Mouse (Mus musculus): ENCODE data around the gene Fat4. TPM values are rescaled to one million over a fixed set of nuclear protein-coding genes. Genes with fewer than 3 reads are reported as not detected.

Gene Fat4
- 1 to 10 TPM; 2.0 to 3.6 TPM for total RNA-seq (2021)
- long read RNA-seq, experiment 1 = 0 reads
- long read RNA-seq, experiment 2 = 0 reads

DNA sequence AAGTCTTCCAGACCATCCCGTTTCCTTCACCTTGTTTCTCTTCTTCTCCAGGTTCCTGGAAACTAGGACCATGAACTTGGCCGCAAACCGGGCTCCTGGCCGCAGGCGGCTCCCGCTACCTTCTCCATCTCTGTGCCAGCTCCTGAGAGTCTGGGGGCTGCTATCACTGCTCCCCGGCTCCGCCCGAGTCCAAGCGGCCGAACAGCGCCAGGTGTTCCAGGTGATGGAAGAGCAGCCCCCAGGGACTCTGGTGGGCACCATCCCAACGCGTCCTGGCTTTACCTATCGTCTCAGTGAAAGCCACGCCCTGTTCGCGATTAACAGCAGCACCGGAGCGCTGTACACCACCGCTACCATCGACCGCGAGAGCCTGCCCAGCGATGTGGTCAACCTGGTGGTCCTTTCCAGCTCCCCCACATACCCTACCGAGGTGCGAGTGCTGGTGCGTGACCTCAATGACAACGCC is at the start of gene Fat4:
Fat4 (plus strand) TSS at position 51 of the 466 bp plus-strand sequence.
- intact Hi-C loops (cut with DNase I) = loop anchor here (5.0 to 10.0 kb wide), 3 partner anchors 70 to 818 kb away; no protein-coding TSS in a partner anchor
- Histone ChIP-seq H3K27ac (peak within 1 kb of the TSS; percentile 84), H3K4me3 (peak within 1 kb of the TSS; percentile 96)
- TF ChIP-seq CTCF (IDR thresholded peaks at IDR 0.05) = no peak
- DNase-seq = peak; percentile 36

DNA sequence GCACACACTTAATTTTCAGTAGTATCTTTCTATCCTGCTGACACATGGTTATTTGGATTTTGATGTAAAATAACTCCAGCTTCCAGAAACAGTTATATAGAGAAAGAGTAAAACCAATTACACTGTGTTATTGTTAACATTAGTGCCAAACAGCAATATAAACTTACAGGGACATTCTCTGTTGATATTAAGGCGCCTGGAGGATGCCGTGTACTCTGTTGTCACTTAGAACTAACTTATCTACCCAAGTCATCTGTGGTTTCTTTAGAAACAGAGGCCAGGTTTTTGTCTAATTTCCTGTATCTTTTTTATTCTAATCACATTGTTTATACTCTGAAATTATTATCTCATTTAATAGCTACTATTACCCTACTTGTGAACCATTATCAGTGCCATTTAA is 47.3 kb upstream of the Fat4 start:
- intact Hi-C loops (cut with DNase I) = no loop called here
- Histone ChIP-seq H3K4me3 (no peak overlapping the region), H3K27ac (no peak overlapping the region)
- no peak for TF ChIP-seq CTCF (IDR thresholded peaks at IDR 0.05)
- DNase-seq = no peak

DNA sequence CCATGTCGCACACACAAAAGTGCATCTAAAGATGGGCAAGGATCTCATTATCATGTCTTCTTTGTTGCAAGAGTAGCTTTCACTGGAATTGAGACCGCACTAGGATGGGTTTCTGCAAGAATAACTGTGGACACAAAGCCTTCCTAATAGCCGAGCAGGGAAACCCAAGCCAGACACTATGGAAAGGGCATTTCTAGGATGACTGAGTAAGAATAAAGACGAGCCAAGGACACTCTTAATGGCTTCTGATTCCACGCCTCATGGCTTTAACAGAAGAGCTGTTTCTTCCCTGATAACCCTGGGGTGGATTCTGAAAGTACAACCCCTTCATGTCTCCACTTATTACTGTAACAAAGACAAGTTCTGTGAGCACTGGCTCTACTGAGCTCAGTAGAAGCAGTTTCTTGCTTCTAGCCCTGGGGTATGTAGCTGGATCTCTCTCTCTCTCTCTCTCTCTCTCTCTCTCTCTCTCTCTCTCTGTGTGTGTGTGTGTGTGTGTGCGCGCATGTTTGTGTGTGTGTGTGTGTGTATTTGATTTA is 43.7 kb upstream of the Fat4 start:
- intact Hi-C loops (cut with DNase I) = no loop called here
- H3K27ac ChIP-seq = no peak overlapping the region
- DNase-seq = no peak
- TF ChIP-seq CTCF (IDR thresholded peaks at IDR 0.05) = no peak
- no peak overlapping the region for H3K4me3 ChIP-seq

DNA sequence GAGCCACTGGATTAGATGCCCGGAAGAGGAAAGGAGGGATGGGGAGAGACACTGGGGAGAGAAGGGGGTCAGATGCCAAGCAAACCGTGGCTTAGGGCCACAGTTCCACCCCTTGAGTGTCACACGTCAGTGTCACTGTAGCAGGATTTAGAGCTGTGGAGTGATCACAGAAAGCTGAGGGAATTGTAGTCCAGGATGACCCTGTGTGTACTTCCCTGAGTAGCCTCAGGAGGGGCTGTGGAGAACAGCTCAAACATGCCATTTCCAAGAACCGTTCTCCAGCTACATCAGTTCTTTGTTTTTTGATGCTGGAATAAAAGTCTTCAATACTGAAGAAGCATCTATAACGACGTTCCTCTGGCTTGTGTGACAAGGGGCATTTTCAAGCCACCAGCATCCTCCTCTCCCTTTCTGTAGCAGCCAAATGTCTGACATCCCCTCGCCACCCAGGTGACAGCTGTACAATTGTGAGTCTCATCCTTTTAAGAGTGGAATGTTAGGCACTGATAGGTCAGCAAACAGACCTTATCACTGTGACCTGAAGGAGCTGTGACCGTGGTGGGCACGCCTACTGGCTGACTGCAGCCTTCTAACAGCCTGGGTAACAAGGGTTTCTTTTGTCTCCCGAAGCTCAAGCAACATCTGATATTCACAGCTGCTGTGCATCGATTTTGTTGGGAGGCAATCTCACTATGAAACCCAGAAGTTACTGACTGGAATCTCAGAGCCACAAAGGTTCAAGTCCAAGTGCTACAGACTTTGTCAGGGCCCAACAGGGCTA is 39.9 kb upstream of the Fat4 start:
- intact Hi-C loops (cut with DNase I) = no loop called here
- no peak for DNase-seq
- Histone ChIP-seq H3K27ac (no peak overlapping the region), H3K4me3 (no peak overlapping the region)
- no peak for TF ChIP-seq CTCF (IDR thresholded peaks at IDR 0.05)

DNA sequence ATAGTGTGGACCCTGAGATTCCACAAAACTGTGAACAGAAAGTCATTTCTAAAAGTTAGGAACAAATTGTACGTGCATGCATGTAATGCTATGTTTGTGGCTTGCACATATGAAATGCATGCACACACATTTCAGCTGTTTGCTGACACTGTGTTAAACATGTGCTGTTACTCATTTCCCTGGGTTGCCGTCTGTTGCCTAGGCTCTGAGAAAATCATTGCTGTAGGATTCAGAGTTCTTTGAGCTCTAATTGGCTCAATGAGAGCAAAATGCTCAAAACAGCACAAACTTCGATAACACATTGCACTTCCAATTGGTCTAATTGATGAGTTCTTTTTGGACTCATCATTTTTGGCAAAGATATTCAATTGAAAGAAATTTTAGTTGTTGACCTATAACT is 37.7 kb upstream of the Fat4 start:
- no peak overlapping the region for H3K27ac ChIP-seq
- no peak overlapping the region for H3K4me3 ChIP-seq
- DNase-seq = no peak
- intact Hi-C loops (cut with DNase I) = loop anchor here (1.0 to 2.0 kb wide), 2 partner anchors 594 to 622 kb away; no protein-coding TSS in a partner anchor
- TF ChIP-seq CTCF (IDR thresholded peaks at IDR 0.05) = no peak

DNA sequence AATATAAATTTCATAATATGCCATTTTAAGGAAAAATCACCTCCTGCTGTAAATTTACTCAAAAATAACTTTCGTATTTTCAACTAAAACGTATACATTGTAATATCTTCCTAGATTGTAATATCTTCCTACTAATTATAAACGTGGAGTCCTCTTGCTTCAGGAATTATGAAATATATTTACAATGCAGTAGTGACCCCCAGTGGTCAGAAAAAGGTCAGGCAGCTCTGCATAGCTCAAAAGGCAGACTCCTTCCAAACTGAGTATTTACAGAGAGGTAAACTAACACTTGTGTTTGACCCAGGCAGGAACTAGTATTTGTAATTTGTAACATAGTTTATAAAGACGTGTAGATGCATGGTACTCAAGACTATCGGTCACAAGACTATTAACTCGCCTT is 37.2 kb upstream of the Fat4 start:
- intact Hi-C loops (cut with DNase I) = loop anchor here (1.0 to 2.0 kb wide), 2 partner anchors 595 to 622 kb away; no protein-coding TSS in a partner anchor
- no peak overlapping the region for H3K4me3 ChIP-seq
- no peak overlapping the region for H3K27ac ChIP-seq
- DNase-seq = peak; percentile 32
- TF ChIP-seq CTCF (IDR thresholded peaks at IDR 0.05) = peak; percentile 90; the same call in 1 of the 2 replicates

DNA sequence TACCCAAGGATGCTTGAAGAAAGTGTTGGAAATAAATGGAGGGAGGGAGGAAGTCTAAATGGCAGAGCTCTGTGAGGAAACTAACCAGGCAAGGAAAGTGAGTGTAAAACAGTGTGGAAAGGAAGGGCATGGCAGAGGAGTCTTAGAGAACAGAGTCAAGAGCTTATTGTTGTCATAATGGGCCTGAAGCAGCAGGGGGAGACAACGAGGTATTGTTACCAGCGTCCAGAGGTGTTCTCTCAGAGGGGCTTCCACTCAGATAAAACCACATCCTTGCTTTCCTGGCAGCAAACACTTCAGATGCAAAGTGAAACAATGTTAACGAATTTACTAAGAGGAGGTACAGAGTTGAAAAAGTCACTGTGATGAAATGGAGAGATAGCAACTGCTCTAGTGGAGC is 33.1 kb upstream of the Fat4 start:
- TF ChIP-seq CTCF (IDR thresholded peaks at IDR 0.05) = 0 out of 2 replicates have a peak, but pooled peaks have one; percentile 8
- Histone ChIP-seq H3K4me3 (no peak overlapping the region), H3K27ac (no peak overlapping the region)
- intact Hi-C loops (cut with DNase I) = no loop called here
- DNase-seq = no peak

DNA sequence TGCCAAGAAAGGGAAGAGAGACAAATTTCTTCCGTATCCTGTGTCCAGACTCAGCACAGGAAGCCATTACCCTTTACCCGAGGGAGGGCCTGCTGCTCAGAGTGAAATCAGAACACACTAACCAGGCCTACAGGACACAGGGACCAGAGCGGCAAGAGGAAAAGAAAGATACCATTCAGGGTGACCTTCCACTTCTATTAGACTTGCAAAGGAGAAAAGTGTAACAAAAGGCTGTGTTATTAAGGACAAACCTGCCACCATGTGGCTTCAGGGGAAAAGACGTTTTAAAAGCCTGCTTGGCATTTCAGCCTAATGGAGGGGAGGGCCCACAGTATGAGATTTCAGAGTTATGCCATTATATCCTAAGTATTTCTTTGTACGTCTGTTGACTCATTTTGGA is 26.1 kb upstream of the Fat4 start:
- H3K4me3 ChIP-seq = no peak overlapping the region
- TF ChIP-seq CTCF (IDR thresholded peaks at IDR 0.05) = no peak
- no peak overlapping the region for H3K27ac ChIP-seq
- intact Hi-C loops (cut with DNase I) = no loop called here
- no peak for DNase-seq

DNA sequence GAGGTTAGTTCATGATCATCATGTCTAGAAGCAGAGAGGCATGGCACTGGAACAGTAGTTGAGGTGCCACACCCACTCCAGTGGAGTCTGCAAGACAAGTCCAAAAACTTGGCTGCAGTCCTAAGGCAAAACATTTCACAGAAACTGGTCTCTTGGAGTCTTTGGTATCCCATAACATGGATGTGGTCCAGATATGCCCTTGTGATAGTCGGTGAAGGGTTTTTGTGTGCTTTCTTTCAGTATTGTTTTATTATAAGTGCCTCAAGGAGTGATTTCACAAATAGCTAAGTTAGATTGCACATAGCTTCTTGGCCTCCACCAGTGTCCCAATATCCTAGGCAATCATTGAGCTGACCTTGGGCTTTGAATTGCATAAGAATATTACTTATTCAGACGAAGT is 15.4 kb upstream of the Fat4 start:
- intact Hi-C loops (cut with DNase I) = no loop called here
- H3K4me3 ChIP-seq = no peak overlapping the region
- DNase-seq = no peak
- no peak overlapping the region for H3K27ac ChIP-seq
- TF ChIP-seq CTCF (IDR thresholded peaks at IDR 0.05) = no peak

DNA sequence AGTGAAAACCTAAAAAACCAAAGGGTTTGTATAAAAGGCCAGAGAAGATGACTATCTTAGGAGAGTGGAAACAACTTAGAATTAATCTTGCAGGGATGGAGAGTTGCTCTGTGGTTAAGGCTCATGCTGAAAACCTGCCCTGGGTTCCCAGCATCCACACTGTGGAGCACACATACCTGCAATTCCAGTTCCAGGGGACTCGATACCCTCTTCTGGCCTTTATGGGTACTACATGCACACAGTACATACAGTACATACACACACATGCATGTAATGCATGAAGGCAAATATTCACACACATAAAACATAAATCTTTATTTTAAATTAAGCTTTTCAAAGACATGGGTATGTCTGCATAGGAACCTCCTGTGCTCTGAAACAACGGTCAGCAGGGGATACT is 10.9 kb upstream of the Fat4 start:
- Histone ChIP-seq H3K27ac (no peak overlapping the region), H3K4me3 (no peak overlapping the region)
- no peak for DNase-seq
- TF ChIP-seq CTCF (IDR thresholded peaks at IDR 0.05) = no peak; the same call in 1 of the 2 replicates
- intact Hi-C loops (cut with DNase I) = loop anchor here (2.0 kb wide), 1 partner anchor 933 kb away; no protein-coding TSS in a partner anchor

DNA sequence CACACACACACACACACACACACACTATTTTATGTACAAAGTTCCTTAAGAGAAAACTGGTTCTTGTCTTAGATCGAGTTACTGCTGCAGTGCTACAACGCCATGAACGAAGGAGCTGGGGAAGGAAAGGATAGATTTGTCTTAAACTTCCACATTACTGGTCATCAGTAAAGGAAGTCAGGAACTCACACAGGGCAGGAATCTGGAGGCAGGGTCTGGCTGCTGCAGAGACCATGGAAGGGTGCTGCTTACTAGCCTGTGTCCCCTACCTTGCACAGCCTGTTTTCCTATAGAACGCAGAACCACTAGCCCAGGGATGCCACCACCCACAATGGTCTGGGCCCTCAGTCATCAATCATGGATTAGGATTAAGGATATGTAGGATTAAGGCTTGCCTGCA is 10.0 kb upstream of the Fat4 start:
- Histone ChIP-seq H3K4me3 (no peak overlapping the region), H3K27ac (no peak overlapping the region)
- intact Hi-C loops (cut with DNase I) = no loop called here
- no peak for TF ChIP-seq CTCF (IDR thresholded peaks at IDR 0.05)
- DNase-seq = no peak

DNA sequence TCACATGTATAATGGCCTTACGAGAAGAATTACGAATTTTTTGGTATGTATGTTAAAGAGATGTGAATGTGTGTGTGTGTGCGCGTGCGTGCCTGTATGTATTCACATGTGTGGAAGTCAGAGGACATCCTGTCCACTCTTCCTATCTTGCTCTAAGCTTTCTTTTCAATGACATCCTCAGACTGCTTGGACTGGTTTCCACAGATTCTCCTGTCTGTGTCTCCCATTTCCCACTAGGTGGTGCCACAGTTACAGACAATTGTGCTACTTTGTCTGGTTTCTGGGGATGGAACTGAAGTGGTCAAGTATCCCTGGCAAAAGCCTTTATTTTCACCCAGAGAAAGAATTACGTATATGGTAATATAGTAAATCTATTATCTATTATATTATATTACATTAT is 4.0 kb upstream of the Fat4 start:
- Histone ChIP-seq H3K27ac (no peak overlapping the region), H3K4me3 (no peak overlapping the region)
- DNase-seq = no peak
- intact Hi-C loops (cut with DNase I) = loop anchor here (1.0 to 10.0 kb wide), 3 partner anchors 822 to 1560 kb away; no protein-coding TSS in a partner anchor
- peak; percentile 83 for TF ChIP-seq CTCF (IDR thresholded peaks at IDR 0.05)

DNA sequence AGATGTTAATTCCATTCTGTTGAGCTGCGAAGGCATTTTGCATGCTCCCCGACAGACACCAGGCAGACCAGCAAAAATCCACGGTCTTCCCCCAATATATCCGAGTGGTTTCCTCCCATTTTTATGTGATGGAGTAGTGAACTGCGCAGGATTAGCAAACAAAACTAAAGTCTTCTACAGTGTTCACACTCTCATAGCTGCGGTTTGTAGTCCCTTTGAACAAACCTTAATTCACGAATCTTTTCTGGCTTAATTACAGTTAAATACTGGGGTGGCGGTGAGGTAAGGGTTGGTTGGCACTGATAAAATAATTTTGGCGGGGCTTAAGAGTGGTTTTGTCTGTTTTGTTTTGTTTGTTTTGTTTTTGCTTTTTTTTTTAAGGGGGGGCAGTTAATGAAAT is 3.1 kb upstream of the Fat4 start:
- TF ChIP-seq CTCF (IDR thresholded peaks at IDR 0.05) = no peak
- no peak overlapping the region for H3K27ac ChIP-seq
- DNase-seq = no peak
- intact Hi-C loops (cut with DNase I) = loop anchor here (1.0 to 10.0 kb wide), 4 partner anchors 821 to 1559 kb away; no protein-coding TSS in a partner anchor
- H3K4me3 ChIP-seq = peak overlapping the region; percentile 96
